In genomic region chr6:144644711-144645110, GRCm38 (mm10) we compare ENCODE assay signal across 8 mouse cellular contexts.
A peak's percentile ranks its signal among the peaks of the same experiment; 100 is the strongest.
DNase-seq lines count a peak whose midpoint lies in the region; ATAC-seq and TF ChIP-seq lines count a peak whose summit lies in the region.

No protein-coding gene starts in this region.

- H3K4me2 ChIP-seq in hindbrain, postnatal 0 days (ENCODE audit: low read depth, low read length), result no peak overlapping the region
- no peak overlapping the region for H3K4me2 ChIP-seq in hindbrain, embryonic 16.5 days (ENCODE audit: low read length)

- no peaks in the 10 kb centered on the region for H3K27me3 ChIP-seq in hindbrain, postnatal 0 days (ENCODE audit: insufficient read depth, low read length)
- H3K27me3 ChIP-seq in hindbrain, embryonic 16.5 days (replicated peaks; ENCODE audit: control insufficient read depth, insufficient read depth, low read length), result no peaks in the 10 kb centered on the region

- no peak overlapping the region for H3K27ac ChIP-seq in hindbrain, postnatal 0 days
- no peak overlapping the region for H3K27ac ChIP-seq in hindbrain, embryonic 16.5 days (ENCODE audit: low read depth, low read length)

- no peak for ATAC-seq in hindbrain, postnatal 0 days
- no peak for ATAC-seq in hindbrain, embryonic 16.5 days
- ATAC-seq in megakaryocyte progenitor cell, adult 5-6 weeks (replicated peaks; ENCODE audit: poor library complexity), result peak; percentile 84

- WGBS in hindbrain, postnatal 0 days, result 78% methylated on average over 4 of the region's 4 CpGs
- WGBS in hindbrain, embryonic 16.5 days, result 72% methylated on average over 4 of the region's 4 CpGs

- no peaks in the 10 kb centered on the region for H3K36me3 ChIP-seq in hindbrain, postnatal 0 days (ENCODE audit: insufficient read depth, low read length)
- no peaks in the 10 kb centered on the region for H3K36me3 ChIP-seq in hindbrain, embryonic 16.5 days (ENCODE audit: control insufficient read depth, insufficient read depth, low read length)

- peak; percentile 55 for TF ChIP-seq CTCF in hindbrain, postnatal 0 days (IDR thresholded peaks at IDR 0.05; ENCODE audit: low read depth)

- H3K9me3 ChIP-seq in hindbrain, postnatal 0 days (ENCODE audit: low read length), result no peaks in the 10 kb centered on the region
- peaks cover 3% of the 10 kb centered on the region for H3K9me3 ChIP-seq in hindbrain, embryonic 16.5 days (ENCODE audit: control insufficient read depth, low read length)

- peak; percentile 7 for DNase-seq in hindbrain, postnatal 0 days (ENCODE audit: low spot score)
- DNase-seq in ES-CJ7 (ENCODE audit: low read depth, low spot score), result peak; percentile 76
- DNase-seq in embryo, embryonic 10.5 days (ENCODE audit: low spot score), result peak; percentile 64
- peak; percentile 66 for DNase-seq in kidney, adult 9 months
- peak; percentile 74 for DNase-seq in thymus, postnatal 4 days
- no peak for DNase-seq in layer of hippocampus, adult 9-10 months (ENCODE audit: low spot score)

- no peak overlapping the region for H3K9ac ChIP-seq in hindbrain, postnatal 0 days (replicated peaks; ENCODE audit: low read length)
- no peak overlapping the region for H3K9ac ChIP-seq in hindbrain, embryonic 16.5 days (ENCODE audit: low read depth, low read length)

- no peak overlapping the region for H3K4me3 ChIP-seq in hindbrain, postnatal 0 days (ENCODE audit: low read length)
- H3K4me3 ChIP-seq in hindbrain, embryonic 16.5 days (ENCODE audit: low read length), result no peak overlapping the region

- no peaks in the 10 kb centered on the region for H3K4me1 ChIP-seq in hindbrain, postnatal 0 days (ENCODE audit: insufficient read depth, low read length)
- H3K4me1 ChIP-seq in hindbrain, embryonic 16.5 days (ENCODE audit: control insufficient read depth, insufficient read depth, low read depth, low read length), result no peaks in the 10 kb centered on the region
